Mouse (Mus musculus) megakaryocyte progenitor cell, adult 5-6 weeks (primary cell): Measurements from ENCODE around the gene Cfl2. TPM values are rescaled to one million over a fixed set of nuclear protein-coding genes. Genes with fewer than 3 reads are reported as not detected.
"Not testable (repeated sequence)": the region's sequence is repeated elsewhere in the genome, so short reads cannot be mapped to it uniquely, and the experiment has no call there.

Experiments
- ATAC-seq: replicated peaks from 2 replicates; pipeline ENCODE4 v1.8.0; 2016; ENCODE audit warnings: mild to moderate bottlenecking, moderate TSS enrichment, inconsistent platforms; ENCODE audit not compliant: poor library complexity
- total RNA-seq, 2 experiments: library from RNA; stranded (forward) in 1 of 2; stranded (reverse) in 1 of 2; fragments of 157-497, 149-512 nt in 1 of 2; fragments of 200-1000 nt in 1 of 2; gene quantifications; 2 replicates each; pipeline versions ENCODE4 v1.2.3 to v1.2.4; 2015 to 2017

Gene Cfl2
- total RNA-seq, 2 experiments from 2014 or later, result 20.0 to 23.1 TPM

- ATAC-seq, result not testable (repeated sequence)
These were observed 30.8 kb downstream of the Cfl2 start for GRCm38 (mm10) chr12:54831927-54832326.

DNA sequence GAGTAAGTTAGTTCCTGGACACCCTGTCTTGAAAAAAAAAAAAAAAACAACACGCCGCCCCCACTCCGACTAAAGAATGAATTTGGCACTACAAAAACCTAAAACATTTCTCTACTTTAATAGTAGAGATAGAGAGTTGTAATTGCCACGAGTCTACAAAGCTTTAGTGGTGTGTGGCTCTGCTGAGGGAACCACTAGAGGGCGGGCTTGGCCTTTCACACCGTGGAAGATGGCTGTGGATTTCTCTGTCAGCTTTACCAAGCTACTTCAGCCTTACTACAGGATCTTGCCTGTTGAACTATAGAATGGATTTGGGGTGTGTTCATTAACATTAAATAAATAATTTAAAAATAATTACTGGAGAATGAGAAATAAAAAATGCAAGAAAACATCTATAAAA lies 32.1 kb downstream of the Cfl2 start:
- ATAC-seq, result peak; percentile 85

GRCm38 (mm10) chr12:54829876-54830275 lies 32.8 kb downstream of the Cfl2 start:
- no peak for ATAC-seq

DNA sequence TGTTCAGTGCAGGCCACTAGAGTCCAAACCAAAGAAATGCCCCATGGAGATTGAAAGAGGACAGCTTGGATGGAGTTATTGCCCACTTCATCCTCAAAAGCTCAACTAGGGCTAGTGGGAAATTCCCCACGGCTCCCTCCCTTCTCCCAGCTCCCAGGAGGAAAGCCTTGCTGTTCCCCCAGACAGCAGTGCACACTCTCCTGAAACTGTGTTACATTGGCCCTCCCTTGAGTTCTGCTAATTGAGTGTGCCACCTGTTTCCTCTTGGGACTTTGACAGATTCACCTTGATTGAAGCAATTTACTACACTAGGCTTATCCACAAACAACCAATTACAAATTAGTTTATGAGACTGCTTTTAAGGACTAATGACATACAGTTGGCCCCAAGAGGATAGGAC lies 34.6 kb downstream of the Cfl2 start:
- ATAC-seq, result no peak

DNA sequence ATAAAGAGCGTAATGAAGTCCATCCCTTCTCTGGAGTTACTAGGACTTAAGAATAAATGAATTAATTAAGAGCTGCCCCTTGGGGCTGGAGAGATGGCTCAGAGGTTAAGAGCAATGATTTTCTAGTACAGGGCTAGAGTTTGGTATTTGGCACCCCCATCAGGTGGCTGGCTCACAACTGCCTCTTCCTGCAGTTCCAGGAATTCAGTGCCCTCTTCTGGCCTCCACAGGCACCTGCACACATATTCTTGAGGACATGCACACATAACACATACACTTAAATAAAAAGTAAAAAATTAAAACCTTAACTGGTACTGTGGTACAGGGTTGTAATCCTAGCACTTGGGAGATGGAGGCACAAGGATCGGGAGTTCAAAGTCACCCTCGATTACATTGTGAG lies 37.5 kb downstream of the Cfl2 start:
- ATAC-seq, result peak; percentile 93

DNA sequence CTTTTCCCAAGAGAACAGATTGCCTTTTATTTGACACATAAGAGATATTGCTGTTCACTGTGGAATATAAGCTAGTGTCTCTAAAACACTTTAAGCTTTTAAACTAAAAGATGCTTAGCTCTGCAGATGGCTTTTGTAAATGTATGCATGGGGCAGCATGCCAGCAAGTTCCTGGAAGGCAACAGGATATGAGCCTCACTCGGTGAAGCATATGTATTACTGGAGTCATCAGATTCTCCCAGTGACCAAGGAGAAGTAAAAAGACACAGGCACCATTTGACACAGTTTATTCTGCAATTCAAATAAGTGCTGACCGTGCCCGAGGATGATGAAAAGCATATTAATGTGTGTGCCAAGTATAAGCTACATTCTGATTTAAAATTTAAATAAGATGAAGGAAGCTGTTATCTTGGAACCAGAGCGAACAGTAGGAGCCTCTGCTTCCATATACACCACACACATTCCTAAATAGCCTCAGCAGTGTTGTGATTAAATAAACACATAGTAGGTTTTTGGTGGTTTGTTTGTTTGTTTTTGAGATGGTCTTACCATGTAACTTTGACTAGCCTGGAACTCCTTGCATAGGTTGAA lies 39.7 kb downstream of the Cfl2 start:
- ATAC-seq, result no peak

DNA sequence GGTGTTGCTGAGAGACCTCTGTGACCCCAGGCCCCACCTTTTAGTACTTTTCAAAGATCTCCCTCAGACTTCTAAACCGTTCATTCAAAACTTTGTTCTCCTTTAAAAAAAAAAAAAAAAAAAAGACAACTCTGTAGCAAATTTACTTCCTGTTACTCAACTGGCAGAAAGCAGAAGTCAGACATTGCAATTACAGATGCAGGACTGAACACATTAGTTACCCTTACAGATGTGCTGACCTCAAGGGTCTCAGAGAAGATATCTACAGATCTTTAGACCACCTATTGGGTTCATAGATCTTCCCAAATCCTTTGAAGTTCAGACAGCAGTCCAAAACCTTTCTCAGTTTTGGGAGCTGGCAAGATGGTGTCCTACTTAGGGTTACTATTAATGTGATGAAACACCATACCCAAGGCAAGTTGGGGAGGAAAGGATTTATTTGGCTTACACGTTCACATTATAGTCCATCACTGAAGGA lies 42.0 kb downstream of the Cfl2 start:
- peak; percentile 59 for ATAC-seq

GRCm38 (mm10) chr12:54819181-54819935 lies 43.3 kb downstream of the Cfl2 start:
- peak; percentile 49 for ATAC-seq

DNA sequence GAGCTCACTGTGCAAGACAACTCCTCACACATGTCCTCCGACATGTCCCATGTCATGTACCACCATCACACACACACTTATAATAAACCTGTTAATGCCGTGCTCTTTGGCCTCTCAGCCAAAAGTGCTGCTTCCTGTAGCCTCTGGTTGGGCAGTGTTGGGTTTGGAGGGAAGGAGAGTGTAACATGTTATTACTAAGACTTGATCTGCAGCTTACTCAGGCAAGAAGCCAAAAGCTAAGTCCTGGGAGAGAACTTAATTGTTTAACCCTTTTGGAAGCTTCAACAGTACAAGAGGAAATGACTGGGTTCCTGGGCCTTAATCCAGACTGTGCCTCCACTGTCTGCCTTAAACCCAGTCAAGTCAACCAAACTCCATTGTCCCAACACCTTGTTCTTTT lies 52.5 kb downstream of the Cfl2 start:
- no peak for ATAC-seq

Other genes with a start within 250 kb of the Cfl2 start
- 232 and 247 TPM in 2 replicates for gene Sptssa, start 206.3 kb downstream of the Cfl2 start, total RNA-seq (2015)
- 160 and 165 TPM in 2 replicates for gene Sptssa, start 206.3 kb downstream of the Cfl2 start, total RNA-seq (2017)
- 52.0 and 58.7 TPM in 2 replicates for gene Eapp, start 167.0 kb downstream of the Cfl2 start, total RNA-seq (2015)
- 42.7 and 75.4 TPM in 2 replicates for gene Eapp, start 167.0 kb downstream of the Cfl2 start, total RNA-seq (2017)
- 66.3 and 70.5 TPM in 2 replicates for gene Snx6, start 67.2 kb downstream of the Cfl2 start, total RNA-seq (2015)
- gene Snx6, start 67.2 kb downstream of the Cfl2 start, total RNA-seq (2017), result 71.7 and 80.0 TPM in 2 replicates
- gene Gm20403, start 123.7 kb upstream of the Cfl2 start, total RNA-seq (2015), result not detected in 2 replicates
- not detected in 2 replicates for gene Gm20403, start 123.7 kb upstream of the Cfl2 start, total RNA-seq (2017)
- 367 and 372 TPM in 2 replicates for gene Baz1a, start 151.5 kb upstream of the Cfl2 start, total RNA-seq (2015)
- gene Baz1a, start 151.5 kb upstream of the Cfl2 start, total RNA-seq (2017), result 151 and 171 TPM in 2 replicates
- gene 2700097O09Rik, start 217.2 kb upstream of the Cfl2 start, total RNA-seq (2015), result 22.4 and 22.8 TPM in 2 replicates
- gene 2700097O09Rik, start 217.2 kb upstream of the Cfl2 start, total RNA-seq (2017), result 7.5 and 12.9 TPM in 2 replicates
- gene Srp54a, start 217.4 kb upstream of the Cfl2 start, total RNA-seq (2015), result 118 and 127 TPM in 2 replicates
- 191 and 227 TPM in 2 replicates for gene Srp54a, start 217.4 kb upstream of the Cfl2 start, total RNA-seq (2017)